Mouse (Mus musculus) skeletal muscle tissue, adult 2 months (tissue): ENCODE measurements around the gene Thap12.

Source experiments
- DNase-seq: peaks from one replicate; pipeline ENCODE4 v3.0.0-alpha.2; 2012; ENCODE audit warnings: low read depth, low spot score

Gene Thap12

GRCm38 (mm10) chr7:98756050-98756449, 53.1 kb downstream of the Thap12 start:
- DNase-seq = no peak

GRCm38 (mm10) chr7:98756556-98756955, 53.7 kb downstream of the Thap12 start:
- DNase-seq = peak; percentile 49

GRCm38 (mm10) chr7:98760126-98760525, 57.2 kb downstream of the Thap12 start:
- peak; percentile 50 for DNase-seq

GRCm38 (mm10) chr7:98763911-98764310, 61.0 kb downstream of the Thap12 start:
- DNase-seq = no peak

DNA sequence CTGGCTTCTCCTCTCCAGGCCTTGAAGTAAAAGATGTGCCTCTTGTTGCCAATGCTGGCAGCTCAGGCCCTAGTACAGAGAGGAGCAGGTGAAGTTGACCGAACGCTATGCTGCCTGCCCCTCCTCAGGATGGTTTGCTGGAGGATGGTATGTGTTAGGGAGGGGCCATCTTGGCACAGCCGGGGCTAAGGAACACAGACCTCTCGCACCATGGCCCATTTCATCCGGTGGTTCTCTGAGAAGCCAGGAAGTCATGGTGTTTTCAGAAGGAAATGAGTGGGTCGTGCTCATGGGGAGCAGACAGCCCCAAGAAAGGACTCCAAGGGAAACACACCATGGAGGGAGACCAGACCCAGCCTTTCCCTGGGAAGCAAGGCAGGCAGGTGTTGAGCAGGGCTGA, 64.4 kb downstream of the Thap12 start:
- no peak for DNase-seq
